Mouse (Mus musculus) kidney, postnatal 36 days (tissue): ENCODE results near the gene D10Jhu81e.
"Not testable (repeated sequence)": the region's sequence is repeated elsewhere in the genome, so short reads cannot be mapped to it uniquely, and the experiment has no call there.

Experiments
- DNase-seq, 2 experiments: peaks; one replicate each; pipeline ENCODE4 v3.0.0; 2021 to 2022; ENCODE audit warnings: mixed read lengths in 2 of 2

The D10Jhu81e gene

DNA sequence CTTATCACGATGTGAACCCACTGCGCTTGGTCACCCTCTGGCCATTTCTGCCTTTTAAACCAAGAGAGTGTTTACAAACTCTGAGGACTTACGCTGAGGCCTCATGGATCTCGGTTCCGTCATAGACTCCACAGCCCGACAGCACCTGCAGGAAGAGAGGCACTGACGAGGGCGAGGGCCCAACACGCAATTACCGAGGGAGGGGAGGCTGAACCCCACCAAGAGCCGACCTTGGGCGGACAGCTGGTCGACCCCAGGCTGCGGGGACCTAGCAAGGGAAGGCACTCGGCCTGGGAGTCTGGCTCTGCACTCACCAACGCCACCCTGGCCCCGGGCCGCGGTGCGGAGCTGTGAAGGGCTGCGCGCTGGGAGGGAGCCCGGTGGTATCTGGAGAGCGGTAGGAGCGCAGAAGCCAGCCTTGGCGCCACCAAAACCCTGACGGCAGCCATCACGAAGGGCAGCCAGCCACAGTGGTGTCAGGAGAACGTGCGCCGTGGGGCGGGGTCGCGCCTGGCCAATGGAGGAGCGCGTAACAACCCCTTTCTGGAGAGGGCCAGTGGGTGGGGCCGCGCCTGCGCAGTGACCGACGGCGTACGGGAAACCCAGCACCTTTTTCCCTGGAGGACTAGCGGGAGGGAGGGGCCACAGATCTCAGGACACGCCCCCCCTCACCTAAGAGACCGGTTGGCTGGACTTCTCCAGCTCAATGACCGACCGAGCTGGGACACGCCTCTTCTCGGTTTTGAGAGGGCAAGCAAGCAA, at the start of gene D10Jhu81e:
Gene D10Jhu81e (minus strand): TSS at position 502 of the 762 bp plus-strand sequence.
- peak; percentile 100 for DNase-seq

DNA sequence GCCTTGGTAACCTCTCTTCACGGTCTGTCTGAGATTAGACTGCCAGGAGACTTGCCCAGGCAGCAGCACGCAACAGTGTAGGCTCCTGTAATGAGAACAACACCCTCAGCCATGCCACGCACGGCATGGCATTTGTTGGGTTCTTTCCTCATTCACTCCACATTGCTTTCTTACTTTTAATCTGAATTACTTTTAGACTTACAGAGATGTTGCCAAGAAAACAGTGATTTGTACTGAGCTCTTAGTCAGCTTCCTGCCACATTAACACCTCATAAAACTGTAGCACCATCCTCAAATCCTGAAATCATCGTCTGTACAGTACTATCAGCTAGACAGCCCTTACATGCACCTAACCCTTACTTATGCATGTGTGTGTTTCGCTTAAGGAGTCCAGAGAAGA, 49.0 kb upstream of the D10Jhu81e start:
- DNase-seq, result no peak

DNA sequence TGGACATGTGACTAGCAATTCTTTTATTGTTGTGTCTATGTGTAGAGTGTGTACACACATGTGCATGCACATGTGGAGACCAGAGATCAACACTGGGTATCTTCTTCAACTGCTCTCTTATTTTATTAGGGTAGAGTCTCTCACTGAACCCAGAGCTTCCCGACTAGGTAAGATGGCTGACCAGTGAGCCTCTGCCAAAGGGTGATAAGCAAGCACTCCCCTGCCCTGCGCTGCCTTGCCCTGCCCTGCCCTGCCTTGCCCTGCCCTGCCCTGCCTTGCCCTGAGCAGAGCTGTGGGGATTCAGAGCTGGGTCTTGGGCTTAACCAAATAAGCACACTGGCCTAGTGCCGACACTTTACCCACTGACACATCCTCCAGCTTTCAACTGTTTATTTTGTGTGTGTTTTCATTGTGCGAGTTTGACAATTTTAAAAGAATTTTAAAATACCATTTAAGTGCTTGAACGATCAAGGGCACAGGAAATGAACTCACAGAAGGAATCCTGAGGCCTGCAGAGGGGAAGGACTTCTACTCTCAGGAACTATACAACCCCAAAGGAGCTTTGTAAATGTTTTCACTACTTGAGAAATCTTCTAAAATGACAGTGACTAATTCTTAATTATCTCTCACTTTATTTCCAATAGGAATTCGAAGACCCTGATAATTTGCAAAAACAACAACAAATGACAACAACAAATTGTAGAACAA, 46.9 kb upstream of the D10Jhu81e start:
- no peak for DNase-seq

DNA sequence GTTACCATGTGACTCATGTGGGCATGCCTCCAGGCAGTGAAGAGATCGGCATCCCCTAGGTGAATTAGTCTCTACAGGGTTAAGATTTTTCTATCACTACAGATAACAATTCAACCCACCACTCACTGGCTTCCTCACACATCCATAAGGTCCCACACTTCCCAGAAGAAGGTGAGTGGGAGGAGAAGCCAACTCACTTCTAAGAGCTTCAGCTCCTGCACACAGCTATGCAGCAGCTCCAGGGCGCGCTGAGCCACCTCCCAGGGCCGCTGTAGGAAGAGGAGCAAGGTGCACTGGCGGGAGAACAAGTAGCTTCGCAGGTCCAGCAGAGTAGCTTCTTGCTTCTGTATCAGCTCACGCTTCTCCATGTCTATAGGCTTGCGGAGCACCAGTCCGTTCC, 44.8 kb upstream of the D10Jhu81e start:
- DNase-seq, result no peak

DNA sequence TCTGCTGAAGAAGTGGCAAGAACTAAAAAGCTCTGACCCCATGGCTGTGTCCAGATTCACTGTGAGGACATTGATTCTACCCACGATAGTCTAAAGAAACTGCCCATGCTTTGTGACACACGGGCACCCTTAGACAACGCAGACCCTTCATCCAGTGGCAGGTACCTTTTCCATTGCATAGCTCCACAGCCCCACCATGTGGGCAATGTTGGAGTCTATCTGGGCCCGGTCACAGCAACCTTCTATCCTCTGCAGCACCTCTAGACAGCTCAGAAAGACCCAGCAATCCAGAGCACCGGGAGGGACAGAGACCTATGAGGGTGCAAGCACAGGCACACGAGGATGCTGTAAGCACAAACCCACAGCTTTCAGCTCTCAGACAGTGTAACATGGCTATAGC, 41.7 kb upstream of the D10Jhu81e start:
- peak in 1 of 2 experiments; percentile 62 for DNase-seq

DNA sequence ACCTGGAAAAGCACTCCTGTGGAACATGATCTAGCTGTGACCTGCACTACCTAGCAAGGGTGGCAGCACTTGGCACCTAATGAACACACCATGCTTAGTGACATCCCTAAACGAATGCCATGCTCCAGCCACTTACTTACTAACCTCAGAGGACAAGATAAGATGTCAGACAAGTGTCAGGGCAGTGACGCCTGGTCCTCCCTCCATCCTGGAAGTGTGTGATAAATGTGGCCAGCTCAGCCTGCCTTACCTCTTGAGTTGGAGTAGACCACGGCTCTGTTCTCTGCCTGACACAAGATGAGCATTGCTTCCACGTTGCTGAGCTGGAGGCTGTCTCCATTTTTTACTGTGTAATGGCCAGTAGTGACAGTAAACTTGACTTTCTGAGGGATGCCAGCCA, 31.6 kb upstream of the D10Jhu81e start:
- DNase-seq, result no peak

DNA sequence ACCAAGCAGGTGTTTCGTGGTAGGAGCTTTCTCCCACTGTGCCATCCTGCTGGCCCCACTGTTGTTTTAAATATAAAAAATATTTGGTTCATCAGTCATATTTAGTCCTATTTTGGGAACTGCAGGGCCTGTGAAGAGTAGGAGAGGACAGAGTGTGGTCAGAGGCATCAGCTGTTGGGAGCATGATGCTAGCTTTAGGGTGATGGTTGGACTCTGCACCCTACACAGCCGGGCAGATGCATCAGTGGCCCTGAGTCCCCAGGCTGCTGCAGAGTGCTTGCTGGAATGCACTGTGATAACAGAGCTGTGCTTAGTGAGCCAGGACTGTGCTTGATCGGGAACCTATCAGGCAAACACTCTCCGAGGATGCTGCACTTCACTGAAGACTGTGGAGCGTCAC, 23.4 kb upstream of the D10Jhu81e start:
- DNase-seq, result no peak

DNA sequence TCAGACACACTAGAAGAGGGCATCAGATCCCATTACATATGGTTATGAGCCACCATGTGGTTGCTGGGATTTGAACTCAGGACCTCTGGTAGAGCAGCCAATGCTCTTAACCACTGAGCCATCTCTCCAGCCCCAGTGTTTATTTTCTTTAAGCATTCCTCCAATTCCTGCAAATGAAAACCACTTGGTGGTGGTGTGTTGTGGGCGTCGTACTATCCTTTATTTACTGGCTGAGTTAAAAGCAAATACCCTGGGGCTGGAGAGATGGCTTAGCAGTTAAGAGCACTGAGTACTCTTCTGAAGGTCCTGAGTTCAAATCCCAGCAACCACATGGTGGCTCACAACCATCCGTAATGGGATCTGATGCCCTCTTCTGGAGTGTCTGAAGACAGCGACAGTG, 16.5 kb upstream of the D10Jhu81e start:
- DNase-seq, result not testable (repeated sequence)

DNA sequence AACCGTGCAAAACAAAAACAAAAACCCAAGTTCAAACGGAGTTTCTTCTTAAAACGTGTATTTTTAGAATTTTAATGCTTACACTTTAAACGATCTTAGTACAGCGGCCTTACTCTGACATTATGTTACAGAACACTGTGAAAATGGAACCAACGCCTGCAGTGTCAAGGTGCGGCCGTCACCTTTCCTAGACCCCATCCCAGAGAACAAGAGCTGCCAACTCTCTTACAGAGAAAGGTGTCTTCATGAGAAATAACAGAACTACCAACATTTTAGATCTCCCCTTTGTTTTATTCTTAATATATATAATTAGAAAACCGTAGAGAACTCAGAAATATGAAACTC, 15.8 kb upstream of the D10Jhu81e start:
- DNase-seq, result no peak

DNA sequence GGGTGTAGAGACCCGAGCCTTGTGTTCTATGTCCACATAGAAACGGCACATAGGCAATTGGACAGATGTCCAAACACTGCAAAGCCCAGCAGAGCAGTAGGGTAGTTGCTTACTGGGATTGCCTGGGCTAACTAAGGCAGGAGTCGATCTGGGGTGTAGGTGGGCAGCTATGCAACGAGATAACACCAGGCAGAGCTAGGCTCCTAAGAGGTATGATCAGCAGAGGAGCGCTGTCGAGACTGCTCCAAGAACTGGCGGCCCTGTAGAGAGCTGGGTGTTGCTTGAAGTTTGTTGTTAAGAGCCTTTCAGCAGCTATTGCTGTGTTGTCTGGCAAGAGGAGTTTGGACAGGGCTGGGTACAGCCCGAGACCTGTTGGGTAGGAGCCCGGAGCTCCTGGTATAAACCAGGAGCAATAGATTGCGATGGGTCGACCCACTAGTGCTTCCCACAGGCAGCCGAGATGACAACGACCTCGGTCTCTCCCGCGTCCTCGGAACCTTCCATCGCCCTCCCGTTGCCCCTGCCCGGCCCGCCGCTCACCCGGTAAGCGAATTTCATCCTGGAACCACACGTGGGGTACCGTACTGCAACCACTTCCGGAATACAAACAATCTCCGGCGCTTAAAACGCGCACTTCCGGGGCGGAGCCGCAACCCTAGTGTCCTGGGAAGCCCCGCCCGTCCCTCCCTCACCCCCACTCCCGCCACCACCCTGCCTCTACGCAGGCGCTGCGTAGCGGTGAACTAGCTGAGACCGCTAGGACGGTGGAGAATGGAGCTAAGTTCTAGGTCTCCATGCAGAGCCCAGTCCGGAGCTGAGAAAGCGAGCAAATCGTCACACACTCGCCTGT, 15.2 kb upstream of the D10Jhu81e start, which contains the start of gene Pwp2:
Gene Pwp2 (minus strand): TSS at position 619 of the 850 bp plus-strand sequence.
- DNase-seq, result peak; percentile 96 to 97

DNA sequence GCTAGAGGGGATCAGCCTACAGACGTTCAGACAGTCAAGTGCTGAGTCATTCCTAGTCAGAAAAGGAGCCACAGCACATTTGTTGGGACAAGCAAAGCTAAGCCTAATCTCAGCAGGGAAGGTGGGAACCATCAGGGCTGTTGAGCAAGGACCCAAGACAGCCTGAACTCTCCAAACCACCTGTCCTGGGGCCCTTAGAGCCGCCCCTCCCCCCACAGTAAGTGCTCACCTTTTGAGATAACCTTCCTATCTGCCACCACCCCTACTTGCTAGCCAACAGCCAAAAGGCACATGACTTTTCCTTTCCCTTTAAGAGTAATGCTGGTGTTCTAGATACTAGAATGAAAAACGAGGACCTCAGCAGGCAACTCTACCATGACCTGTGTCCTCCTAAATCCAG, 14.0 kb upstream of the D10Jhu81e start:
- no peak for DNase-seq

DNA sequence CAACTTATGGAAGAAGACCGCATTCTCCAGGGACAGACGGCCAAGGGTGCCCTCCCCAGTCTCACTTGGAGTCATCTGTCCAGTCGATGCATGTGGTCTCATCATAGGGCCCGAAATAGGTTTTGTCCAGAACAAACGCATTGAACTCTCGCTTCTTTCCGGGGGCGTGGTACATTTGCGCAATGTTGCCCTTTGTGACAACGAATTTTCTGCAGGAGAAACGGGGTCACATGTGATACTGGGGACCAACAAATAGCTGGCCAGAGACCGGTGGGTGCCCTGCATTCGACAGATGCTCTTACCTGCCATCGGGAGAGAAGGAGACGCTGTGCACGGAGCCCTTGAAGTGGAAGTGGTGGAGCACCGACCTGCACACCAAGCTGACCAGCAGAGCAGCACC, 12.7 kb upstream of the D10Jhu81e start:
- DNase-seq, result no peak

DNA sequence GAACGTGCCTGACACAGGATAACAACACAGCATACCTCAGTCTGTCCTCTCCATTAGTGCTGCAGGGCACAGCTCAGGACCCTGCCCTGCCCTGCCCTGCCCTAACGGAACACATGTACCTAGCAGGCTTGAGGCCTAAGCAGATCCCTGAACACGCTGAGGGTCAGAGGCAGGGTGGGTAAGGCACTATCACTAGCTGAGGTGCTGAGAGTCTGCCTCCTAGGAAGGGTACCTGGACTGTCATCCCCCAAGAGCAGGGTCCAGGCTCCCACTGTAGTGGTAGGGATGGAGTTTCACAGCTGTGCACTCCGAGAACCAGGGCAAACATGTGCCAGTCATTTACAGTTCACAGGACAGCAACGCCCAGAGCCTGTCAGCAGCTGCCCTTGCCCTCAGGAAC, 4.9 kb upstream of the D10Jhu81e start:
- no peak for DNase-seq

DNA sequence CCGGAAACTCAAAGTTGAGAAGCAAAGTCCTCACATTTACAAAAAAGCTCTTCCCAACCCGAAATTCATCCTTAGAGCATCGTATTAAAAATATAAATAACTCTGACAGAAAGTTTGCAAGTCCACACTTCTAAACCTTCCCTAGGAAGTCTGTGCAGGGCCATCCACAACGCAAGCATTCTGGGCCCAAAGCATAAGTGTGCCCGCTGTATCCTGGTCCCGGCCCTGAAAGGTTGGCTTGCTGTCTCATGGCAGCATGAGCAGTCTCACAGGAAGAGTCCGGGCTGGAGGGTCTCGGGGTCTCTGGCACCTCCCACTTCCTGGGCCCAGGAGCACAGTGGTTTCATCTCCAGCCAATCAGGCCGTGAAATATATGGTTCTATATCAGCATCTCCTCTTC, 2.0 kb upstream of the D10Jhu81e start:
- DNase-seq, result no peak

DNA sequence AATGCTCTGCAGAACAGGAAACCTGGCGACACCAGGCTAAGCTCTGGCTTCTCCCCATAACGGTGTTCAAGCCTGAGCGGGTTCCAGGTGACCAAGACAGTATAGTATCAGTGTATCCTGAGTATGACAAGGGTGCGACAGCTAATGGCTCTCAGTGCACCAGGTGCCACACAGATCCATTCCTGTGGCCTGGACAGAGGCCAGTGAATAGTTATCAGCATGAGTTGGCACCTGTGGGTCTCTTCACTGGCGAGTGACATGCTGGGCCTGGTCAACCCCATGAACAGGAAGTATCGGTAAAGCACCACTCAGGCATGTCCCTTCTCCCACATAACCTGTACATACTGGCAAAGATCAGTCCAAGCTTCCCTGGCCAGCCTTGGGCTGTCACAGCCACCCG, 1.5 kb upstream of the D10Jhu81e start:
- no peak for DNase-seq

DNA sequence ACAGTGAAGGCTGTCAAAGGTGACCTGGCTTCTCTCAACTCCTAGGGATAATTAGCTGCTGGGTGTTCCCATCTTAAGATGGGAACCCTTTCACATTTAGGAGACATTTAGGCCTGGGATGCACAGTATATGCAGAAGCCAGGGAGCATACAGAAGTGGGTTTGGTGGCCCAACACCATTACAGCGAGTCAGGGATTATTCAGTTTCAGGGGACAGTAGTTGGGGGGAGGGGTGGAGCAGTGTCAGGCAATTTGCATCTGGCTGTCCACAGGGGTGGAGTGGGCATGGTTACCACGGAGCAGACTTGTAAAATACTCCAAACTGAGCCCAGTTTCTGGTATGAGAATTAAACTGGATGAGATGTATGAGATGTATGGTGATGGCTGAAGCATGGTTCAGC, 863 bp upstream of the D10Jhu81e start:
- no peak for DNase-seq

DNA sequence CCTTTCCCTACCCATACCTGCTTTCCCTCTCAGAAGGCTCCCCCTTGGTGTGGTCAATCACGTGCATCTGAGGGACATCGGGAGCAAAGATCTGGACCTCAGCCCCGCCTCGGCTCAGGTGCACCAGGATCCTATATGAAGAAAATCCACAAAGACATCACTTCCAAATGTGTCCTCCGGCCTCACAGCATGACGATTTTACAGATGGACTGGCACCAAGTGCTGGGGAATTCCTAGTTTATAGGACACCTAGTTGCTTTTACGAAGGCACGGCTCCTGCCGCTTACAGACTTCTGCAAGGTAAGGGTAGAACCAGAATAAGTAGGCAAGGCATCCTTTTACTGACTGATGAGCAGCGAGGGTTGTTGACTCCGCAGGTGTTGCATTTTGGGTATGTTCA, 790 bp downstream of the D10Jhu81e start:
- peak in 1 of 2 experiments; percentile 33 for DNase-seq

DNA sequence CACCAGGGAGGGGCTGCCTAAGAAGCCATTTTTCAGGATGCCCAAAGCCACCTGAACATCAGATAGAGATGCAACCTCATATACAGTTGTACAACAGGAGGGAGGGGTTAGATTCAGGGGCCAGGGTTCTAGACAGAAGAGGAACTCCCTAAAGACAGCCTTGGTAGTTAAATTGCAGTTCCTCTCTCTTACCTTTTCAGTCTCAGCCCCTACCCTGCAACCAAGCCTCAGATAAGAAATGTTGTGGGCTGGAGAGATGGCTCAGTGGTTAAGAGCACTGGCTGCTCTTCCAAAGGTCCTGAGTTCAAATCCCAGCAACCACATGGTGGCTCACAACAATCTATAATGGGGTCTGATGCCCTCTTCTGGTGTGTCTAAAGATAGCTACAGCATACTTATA, 1.8 kb downstream of the D10Jhu81e start:
- DNase-seq, result no peak

DNA sequence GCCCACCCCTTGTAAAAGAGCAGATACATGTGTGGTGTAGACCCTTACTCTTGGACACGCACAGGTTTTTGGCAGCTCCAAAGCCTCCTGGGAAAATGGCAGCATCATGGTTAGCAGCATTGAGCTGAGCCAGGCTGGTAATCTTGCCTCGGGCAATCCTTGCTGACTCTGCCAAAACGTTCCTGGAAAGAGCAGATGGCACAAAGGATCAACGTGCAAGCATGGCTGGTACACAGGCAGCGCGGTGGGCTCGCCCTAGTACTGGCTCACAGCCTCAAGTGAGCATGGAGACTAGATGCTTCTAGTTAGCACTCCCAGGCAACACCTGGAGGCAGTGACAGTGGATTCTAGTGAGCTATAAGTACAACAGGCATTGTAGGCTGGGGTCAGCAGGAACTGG, 2.2 kb downstream of the D10Jhu81e start:
- DNase-seq, result no peak

DNA sequence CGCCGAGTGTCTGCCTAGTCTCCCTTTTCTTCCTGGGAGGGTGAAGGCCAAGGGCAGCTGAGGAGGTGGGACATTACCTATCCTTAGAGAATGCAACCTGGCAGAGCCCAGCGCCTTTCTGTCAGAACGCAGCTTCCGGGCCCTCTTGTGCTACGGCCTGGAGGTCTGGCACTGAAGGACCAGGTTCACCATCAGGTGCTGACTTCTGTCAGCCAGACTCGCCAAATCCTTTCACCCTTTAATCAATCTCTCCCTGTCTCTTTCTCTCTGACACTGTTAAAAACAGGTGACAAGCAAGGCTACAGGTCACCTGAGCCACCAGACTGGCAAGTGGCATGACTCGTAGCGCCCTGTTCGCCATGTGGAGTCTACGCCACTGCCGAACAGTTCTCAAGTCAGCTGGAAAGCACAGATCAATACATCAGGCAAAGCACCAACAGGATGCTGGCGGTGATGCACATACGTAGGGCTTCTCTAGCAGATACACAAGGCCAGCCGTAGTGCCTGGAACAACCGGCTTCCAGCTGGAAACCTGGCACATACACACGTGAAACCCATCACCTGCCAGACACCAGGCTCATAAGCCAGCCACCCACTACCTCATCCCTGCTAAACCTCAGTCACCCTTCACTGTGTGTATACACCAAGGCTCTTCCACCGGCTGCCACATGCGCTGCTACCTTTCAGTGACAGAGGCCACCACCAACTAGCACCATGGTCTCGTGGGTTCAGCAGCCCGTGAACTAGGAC, 4.2 kb downstream of the D10Jhu81e start:
- no peak for DNase-seq

DNA sequence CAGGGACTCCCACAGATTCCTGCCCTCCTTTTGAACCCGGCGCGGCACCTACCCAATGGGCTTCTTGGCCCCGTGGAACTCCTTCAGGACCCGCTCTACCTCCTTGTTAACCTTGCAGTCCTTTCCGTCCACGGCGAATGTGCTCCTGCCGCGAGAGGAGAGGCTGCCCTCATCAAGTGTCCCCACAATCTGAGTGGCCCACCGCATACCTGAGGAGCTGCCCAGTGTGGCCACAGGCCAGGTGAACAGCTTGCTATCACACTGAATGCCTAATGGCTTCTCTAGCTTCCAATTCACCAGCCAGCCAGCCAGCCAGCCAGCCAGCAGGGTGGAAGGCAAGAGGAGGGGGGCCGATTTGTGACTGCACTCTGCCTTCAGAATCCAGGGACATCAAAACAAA, 4.8 kb downstream of the D10Jhu81e start:
- DNase-seq, result no peak

DNA sequence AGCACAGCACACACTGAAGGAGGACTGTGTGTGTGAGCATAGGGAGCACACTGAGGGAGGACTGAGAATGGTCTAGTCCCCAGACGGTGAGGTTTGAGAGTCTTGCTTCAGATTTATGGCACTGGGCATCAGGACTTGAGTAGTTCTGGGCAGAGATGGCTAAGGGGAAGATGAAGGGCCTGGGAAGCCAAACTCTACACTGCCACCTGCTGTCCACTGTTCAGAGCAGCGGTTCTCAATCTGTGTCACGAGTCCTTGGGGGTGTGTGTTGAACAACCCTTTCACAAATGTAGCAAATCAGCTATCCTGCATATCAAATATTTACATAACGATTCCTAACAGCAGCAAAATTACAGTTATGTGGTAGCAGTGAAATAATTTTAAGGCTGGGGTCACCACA, 5.7 kb downstream of the D10Jhu81e start:
- DNase-seq, result peak; percentile 62 to 84

DNA sequence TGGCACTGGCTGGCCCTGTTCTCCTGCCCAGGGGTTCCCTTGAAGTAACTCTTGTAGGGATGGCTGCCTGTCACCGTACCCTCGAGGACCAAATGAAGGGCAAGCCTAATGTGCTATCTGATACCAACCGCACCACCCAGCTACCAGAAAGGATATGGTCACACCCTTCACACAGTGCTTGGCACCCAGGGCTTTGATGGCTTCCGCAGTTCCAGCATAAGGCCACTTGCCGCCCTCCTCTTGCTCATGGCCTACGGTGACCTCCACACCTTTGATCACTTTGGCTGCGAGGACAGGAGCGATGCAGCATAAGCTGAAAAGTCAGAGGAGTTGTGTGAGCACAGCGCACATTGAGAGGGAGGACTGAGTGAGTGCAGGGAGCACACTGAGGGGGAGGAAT, 6.3 kb downstream of the D10Jhu81e start:
- no peak for DNase-seq
